Mouse (Mus musculus) T-helper 17 cell (primary cell): ENCODE data around the gene Zfp94.

Experiments used
- in situ Hi-C, 2 experiments: fragments of 300-600 bp; cut with MboI, MseI; formaldehyde crosslinking; loops; 1 replicate in 1 of 2; 2 replicates in 1 of 2; pipeline ENCODE4 v1.15.1; 2025; ENCODE audit warnings: high pct_unique_total_duplicates in 2 of 2

Zfp94 gene

GRCm38 (mm10) chr7:24322593-24322992 lies 6.1 kb upstream of the Zfp94 start:
- in situ Hi-C loops = no loop called here

GRCm38 (mm10) chr7:24318942-24319341 lies 2.5 kb upstream of the Zfp94 start:
- in situ Hi-C loops = no loop called here

- in situ Hi-C loops = no loop called here
Measured at GRCm38 (mm10) chr7:24315726-24316566, 520 bp downstream of the Zfp94 start.

GRCm38 (mm10) chr7:24300771-24301282 lies 15.6 kb downstream of the Zfp94 start, which contains the start of gene Zfp61:
Gene Zfp61 (minus strand): TSS chr7:24301232.
- in situ Hi-C loops = no loop called here

GRCm38 (mm10) chr7:24299823-24300481 lies 16.5 kb downstream of the Zfp94 start:
- in situ Hi-C loops = loop anchor here in 1 of 2 experiments (10.0 kb wide), 1 partner anchor 215 kb away; the partner anchor contains the start of gene Zfp180

- in situ Hi-C loops = loop anchor here in 1 of 2 experiments (10.0 kb wide), 1 partner anchor 214 kb away; the partner anchor contains the start of gene Zfp180
Measured at GRCm38 (mm10) chr7:24298973-24299708, 17.3 kb downstream of the Zfp94 start.

GRCm38 (mm10) chr7:24298635-24298972 lies 17.9 kb downstream of the Zfp94 start:
- in situ Hi-C loops = loop anchor here in 1 of 2 experiments (10.0 kb wide), 1 partner anchor 214 kb away; the partner anchor contains the start of gene Zfp180

- in situ Hi-C loops = loop anchor here in 1 of 2 experiments (10.0 kb wide), 1 partner anchor 213 kb away; the partner anchor contains the start of gene Zfp180
Measured at GRCm38 (mm10) chr7:24297361-24298095, 18.9 kb downstream of the Zfp94 start.

GRCm38 (mm10) chr7:24296386-24296785 lies 20.1 kb downstream of the Zfp94 start:
- in situ Hi-C loops = loop anchor here in 1 of 2 experiments (10.0 kb wide), 1 partner anchor 212 kb away; the partner anchor contains the start of gene Zfp180

- in situ Hi-C loops = loop anchor here in 1 of 2 experiments (10.0 kb wide), 1 partner anchor 211 kb away; the partner anchor contains the start of gene Zfp180
Measured at GRCm38 (mm10) chr7:24295376-24295775, 21.1 kb downstream of the Zfp94 start.

GRCm38 (mm10) chr7:24294763-24295162 lies 21.7 kb downstream of the Zfp94 start:
- in situ Hi-C loops = loop anchor here in 1 of 2 experiments (10.0 kb wide), 1 partner anchor 210 kb away; the partner anchor contains the start of gene Zfp180

GRCm38 (mm10) chr7:24293061-24293851 lies 23.2 kb downstream of the Zfp94 start:
- in situ Hi-C loops = loop anchor here in 1 of 2 experiments (10.0 kb wide), 1 partner anchor 208 kb away; the partner anchor contains the start of gene Zfp180

GRCm38 (mm10) chr7:24291387-24292090 lies 24.9 kb downstream of the Zfp94 start:
- in situ Hi-C loops = loop anchor here in 1 of 2 experiments (10.0 kb wide), 1 partner anchor 207 kb away; the partner anchor contains the start of gene Zfp180

GRCm38 (mm10) chr7:24290106-24290693 lies 26.3 kb downstream of the Zfp94 start:
- in situ Hi-C loops = loop anchor here in 1 of 2 experiments (10.0 kb wide), 1 partner anchor 205 kb away; the partner anchor contains the start of gene Zfp180

- in situ Hi-C loops = loop anchor here (5.0 kb wide), 2 partner anchors 136 to 321 kb away; no protein-coding TSS in a partner anchor
Measured at GRCm38 (mm10) chr7:24288512-24288911, 28.0 kb downstream of the Zfp94 start.

GRCm38 (mm10) chr7:24287670-24288069 lies 28.8 kb downstream of the Zfp94 start:
- in situ Hi-C loops = loop anchor here (5.0 kb wide), 2 partner anchors 135 to 320 kb away; no protein-coding TSS in a partner anchor

- in situ Hi-C loops = loop anchor here (5.0 kb wide), 2 partner anchors 135 to 320 kb away; no protein-coding TSS in a partner anchor
Measured at GRCm38 (mm10) chr7:24286916-24287315, 29.6 kb downstream of the Zfp94 start.

- in situ Hi-C loops = loop anchor here (5.0 kb wide), 2 partner anchors 134 to 319 kb away; no protein-coding TSS in a partner anchor
Measured at GRCm38 (mm10) chr7:24286090-24286489, 30.4 kb downstream of the Zfp94 start.
